Mouse (Mus musculus) large intestine, adult 2 months (tissue): ENCODE data around the gene Selenoi. TPM values are rescaled to one million over a fixed set of nuclear protein-coding genes. Genes with fewer than 3 reads are reported as not detected.
A peak's percentile ranks its signal among the peaks of the same experiment; 100 is the strongest.

ENCODE experiments used
- DNase-seq: peaks from one replicate; pipeline ENCODE4 v3.0.0-alpha.2; 2012; ENCODE audit warnings: low read depth, low spot score
- WGBS: fragments of 180-500 bp; shearing (Covaris S2); methylation state at CpG from one replicate; pipeline ENCODE4 v1.1.7; 2018; 5-methylcytosine and 5-hydroxymethylcytosine counted together
- polyA plus RNA-seq: library from polyadenylated mRNA; depleted of rRNA; stranded (reverse); fragments of >200 nt; gene quantifications from 2 replicates; pipeline ENCODE4 v1.2.3, GENCODE M21; 2012

Selenoi gene
- polyA plus RNA-seq, 1 experiment = 44.8 TPM

DNA sequence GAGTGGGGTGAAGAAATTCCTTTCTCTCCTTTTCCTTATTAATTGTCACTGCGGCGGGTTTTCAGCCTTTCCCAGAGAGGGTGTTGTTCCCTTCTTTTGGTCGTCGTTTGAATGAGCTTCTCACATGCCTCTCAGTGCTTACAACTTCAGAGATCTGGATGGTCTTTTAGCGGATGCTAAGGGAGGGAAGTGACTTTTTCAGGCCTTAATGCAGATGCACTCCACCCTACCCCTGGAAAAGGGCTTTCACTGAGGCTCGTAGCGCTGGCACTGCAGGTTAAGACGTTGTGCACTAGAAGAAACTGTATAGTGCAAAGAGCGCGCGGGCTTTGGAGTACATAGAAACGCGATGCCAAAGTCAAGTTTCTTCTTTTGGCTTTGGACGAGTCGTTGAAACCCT is 661 bp downstream of the Selenoi start:
- no peak for DNase-seq
- 2% methylated on average over 15 of the region's 15 CpGs for WGBS

DNA sequence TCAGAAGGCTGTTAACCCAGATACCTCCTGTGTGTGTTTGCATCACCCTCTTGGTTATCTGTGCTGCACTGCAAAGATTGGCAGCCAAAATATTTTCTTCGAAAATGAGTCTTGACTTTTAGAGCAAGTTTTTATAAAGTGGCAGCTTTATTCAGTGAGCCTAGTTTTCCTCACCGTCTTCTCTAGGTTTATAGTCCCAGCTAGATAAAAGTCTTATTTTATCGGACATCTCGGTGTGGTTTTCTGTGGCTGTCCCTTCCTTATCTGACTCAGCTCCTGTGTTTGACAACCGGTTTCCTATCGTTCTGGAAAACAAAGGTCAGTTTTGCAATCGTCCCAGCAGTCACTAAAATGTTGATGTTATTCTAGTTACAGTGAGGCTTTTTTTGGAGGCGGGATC is 1.6 kb downstream of the Selenoi start:
- WGBS = 15% methylated on average over 8 of the region's 8 CpGs
- DNase-seq = no peak

DNA sequence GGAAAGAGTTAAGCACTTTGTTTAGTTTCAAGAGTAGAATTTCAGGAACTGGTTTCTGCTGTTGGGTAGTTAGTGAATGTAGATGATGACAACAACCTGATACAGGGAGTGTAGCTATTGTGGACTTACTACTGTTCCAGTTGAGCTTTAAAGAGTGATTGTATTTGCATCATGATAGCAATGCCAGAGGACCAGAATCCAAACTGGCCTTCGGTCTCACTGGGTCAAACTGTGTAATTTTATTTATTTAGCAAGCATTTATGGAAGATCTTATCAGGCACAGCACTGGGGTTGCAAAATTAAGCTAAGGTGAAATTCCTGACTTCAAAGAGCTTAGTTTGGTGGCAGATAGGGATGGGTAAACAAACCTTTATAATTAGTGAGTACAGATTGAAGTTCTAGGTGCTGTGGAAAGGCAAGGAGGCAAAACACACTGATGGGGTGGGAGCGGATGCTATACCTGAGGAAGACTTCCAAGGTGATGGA is 3.3 kb downstream of the Selenoi start:
- DNase-seq = no peak
- 48% methylated on average over 2 of the region's 2 CpGs for WGBS

DNA sequence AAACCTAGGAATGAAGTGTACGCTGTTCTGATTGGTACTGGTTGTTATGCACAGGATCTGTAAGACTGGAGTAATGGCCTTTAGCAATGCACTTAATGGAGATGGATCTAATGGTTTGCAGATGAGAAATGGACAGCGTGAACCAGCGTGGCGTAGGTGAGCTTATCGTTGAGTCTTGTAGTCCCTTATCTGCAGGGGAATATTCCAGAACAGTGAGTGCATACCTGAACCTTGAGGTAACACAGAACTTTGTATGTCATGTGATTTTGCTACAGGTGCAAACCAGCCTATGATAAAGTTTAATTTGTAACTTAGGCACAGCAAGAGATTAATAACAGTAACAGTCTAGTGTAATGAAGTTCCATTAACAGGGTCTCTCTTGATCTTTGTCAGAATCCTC is 6.2 kb downstream of the Selenoi start:
- DNase-seq = no peak
- WGBS = 82% methylated on average over 5 of the region's 5 CpGs

DNA sequence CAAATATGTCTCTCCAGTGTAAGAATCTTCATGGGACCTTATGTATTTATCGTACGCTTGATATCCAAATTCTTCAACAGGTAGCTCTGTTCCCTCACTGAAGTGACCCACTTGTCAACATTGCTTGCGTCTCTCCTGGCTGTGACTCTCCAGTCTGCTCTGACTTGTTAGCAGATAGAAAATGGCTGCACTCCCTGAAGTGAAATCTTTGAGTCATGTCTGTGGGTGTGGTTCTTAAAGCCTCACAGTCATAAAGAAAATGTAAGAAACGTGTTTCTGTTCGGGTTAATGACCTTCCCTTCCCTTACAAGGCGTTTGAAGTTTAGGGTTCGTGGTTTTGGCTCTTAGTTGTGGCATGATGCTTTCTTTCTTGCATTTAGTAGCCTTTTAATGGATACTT is 8.2 kb downstream of the Selenoi start:
- 43% methylated on average over 7 of the region's 7 CpGs for WGBS
- DNase-seq = no peak

DNA sequence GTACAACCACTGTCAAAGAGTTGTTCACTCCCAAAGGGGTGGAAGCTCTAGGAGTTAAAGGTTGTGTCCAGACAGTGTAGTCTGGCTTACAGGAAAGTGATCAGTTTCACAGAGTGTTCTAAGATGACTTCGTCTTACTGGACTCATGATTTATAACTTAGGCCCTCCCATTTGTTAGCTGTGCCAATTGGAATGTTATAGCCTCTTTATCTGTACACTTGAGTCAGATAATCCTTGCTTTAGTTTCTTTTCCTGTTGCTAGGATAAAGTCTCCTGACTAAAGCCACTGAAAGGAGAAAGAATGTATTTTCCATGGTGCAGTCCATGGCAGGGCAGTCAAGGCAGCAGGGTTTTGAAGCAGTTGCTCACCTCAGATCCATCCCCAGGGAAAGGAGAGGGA is 10.0 kb downstream of the Selenoi start:
- WGBS = 2% methylated on average over 1 of the region's 1 CpGs

DNA sequence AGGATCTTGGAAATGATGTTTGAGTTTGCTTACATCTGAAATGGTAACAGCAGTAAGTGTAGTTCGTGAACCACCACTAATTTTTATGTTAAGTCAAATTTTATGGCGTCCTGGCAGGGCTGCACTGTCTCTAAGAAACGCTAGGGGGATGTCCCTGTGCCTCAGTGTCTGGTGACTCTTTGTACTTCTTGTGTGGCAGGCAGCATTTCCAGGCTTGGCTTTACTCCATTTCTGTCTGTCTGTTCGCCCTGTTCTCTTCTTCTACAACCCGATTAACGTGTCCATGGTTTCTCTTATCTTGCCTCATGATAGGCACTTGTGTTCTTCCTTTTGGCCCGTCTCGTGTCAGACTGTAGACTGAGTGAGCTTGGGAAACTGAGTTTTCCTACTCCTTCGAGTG is 11.4 kb downstream of the Selenoi start:
- DNase-seq = no peak
- 67% methylated on average over 9 of the region's 9 CpGs for WGBS

More for the DNA sequence above, 10.0 kb downstream of the Selenoi start:
- DNase-seq = peak; percentile 65

DNA sequence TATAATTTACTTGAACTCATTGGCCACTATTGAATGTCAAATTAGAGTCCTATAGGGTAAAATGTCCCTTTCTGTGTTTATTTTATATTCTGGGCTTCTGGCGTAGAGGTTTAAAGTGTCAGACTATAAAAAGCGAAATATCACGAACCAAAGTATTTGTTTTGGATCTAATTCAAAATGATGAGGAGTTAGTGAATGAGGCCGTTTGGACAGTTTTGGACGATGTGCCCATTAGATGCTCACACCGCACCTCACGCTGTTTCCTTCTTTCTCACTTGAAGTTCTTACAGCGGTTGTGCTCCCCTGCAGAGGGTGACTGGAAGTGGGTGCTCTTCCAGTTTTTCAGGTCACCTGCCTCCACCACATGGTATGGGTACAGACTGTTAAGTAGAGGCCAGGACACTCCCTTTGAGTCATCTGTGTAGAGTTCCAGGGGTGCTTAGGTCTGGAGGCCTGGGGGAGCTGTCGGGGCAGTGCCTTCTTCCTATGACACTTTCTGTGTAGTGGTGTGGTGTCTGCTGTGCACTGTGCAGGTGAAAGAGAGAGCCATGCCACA is 13.6 kb downstream of the Selenoi start:
- DNase-seq = no peak
- WGBS = 45% methylated on average over 9 of the region's 9 CpGs

DNA sequence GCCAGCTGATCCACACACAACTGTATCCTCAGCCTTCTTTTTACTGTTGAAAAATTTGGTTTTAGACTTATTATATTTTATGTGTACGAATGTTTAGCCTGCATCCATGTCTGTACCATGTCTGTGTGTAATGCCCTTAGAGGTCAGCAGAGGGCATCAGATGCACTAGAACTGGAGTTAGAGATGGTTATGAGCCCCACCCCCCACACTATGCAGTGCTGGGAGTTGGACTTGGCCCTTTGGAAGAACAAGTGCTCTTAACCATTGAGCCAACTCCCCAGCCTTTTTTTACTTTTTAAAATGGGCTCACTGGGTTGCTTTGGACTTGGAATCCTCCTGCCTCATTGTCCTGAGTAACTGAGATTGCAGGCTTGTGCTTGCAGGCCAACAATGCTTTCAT is 15.3 kb downstream of the Selenoi start:
- WGBS = 98% methylated on average over 1 of the region's 1 CpGs
- DNase-seq = no peak

DNA sequence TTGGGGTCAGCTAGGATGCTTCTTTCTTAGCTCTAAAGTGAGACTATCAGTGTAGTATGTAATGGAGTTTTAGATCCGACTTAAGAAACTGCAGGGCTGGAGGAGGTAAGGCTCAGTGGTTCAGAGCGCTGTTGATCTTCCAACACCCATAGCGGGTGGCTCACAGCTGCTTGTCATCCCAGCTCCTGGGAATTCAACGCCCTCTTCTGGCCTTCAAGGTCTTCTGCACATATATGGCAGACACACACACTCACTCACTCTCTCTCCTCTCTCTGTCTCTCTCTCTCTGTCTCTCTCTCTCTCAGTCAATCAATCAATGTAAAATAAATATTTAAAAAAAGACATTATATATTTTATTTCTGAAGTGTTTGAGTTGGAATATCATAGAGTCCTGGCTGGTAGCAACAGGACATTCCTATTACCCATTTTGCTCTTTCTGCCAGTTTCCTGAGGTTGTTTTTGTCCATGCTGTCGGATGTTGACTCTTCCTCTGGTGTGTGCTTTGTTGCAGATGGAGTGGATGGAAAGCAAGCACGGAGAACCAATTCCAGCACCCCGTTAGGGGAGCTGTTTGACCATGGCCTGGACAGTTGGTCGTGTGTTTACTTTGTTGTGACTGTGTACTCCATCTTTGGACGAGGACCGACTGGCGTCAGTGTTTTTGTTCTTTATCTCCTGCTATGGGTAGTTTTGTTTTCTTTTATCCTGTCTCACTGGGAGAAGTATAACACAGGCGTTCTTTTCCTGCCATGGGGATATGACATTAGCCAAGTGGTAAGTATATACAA is 23.4 kb downstream of the Selenoi start:
- WGBS = 82% methylated on average over 12 of the region's 12 CpGs
- no peak for DNase-seq

DNA sequence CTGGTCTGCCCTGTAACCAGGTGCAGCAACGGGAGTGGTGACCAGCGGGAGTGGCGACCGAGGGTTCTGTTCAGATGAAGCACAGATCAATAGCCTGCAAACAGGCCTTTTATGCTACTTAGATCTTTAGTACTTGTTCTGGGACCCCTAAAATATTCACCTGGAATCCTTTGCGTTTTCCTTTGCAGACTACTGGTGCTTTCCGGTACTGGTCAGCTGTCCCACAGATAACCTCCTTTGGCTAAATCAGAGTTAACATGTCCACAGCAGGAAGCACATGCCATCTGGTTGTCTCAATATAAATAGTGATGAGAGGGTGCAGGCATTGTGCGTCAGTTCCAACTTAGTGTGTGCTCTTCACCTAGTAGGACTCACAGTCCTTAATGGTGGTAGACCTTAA is 26.4 kb downstream of the Selenoi start:
- no peak for DNase-seq
- WGBS = 94% methylated on average over 7 of the region's 7 CpGs

DNA sequence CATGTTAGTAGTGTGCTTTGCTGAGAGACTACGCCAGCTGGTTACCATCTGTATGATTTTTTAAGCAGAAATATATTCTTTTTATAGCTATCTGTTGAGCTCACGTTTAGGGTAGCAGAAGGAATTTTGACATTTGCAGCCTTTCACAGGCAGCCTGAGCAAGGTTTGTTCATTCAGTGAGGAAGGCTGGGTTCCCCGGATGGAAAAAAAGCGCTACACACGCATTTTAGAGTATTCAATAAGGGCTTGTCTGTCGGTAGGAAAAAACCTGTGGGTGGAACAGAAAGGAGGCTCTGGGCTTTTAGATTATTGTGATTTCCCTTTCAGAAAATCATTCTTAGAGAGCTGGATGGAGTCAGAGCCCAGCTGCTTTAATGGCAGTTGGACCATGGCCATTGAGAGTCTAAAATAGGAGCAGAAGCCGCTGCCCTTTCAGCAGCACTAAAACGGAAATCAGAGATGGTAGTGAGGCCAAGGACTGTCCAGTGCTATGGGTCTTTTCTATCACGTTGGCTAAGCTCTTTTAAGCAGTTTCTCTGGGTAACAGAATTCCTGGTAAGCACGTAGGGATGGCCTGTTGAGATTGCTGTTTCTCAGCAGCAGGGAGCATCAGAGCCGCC is 38.3 kb downstream of the Selenoi start:
- 69% methylated on average over 11 of the region's 11 CpGs for WGBS
- DNase-seq = no peak

DNA sequence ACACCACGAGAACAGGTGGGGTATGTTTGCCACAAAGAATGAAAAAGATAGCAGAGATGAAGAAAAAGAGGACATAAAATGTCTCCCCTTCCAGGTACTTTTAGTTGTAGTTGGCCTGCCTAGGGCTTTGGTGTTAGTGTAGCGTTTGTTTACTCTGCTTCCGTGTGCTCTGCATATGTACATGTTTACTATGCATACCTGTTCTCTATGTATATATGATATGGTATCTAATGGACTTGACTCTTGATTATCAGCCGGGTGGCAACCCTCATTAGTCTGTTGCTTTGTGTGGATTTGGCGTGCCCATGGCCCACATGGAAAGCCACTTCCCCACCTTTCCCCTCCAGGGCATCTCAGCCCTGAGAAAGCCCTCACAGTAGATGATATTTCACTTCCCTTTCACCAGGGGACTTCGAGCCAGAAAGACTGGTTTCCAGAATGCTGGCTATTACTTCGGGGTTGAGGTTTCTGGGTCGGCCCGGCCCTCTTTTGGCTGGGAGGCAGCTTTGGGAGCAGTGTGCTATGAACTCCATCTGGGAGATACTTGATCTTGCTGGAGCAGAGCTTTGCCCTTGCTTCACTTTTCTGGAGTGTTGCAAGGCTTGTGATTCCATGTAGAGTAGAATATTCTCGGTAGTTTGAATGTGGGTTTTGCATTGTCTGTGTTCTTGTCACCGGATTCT is 39.4 kb downstream of the Selenoi start:
- no peak for DNase-seq
- 69% methylated on average over 11 of the region's 11 CpGs for WGBS

DNA sequence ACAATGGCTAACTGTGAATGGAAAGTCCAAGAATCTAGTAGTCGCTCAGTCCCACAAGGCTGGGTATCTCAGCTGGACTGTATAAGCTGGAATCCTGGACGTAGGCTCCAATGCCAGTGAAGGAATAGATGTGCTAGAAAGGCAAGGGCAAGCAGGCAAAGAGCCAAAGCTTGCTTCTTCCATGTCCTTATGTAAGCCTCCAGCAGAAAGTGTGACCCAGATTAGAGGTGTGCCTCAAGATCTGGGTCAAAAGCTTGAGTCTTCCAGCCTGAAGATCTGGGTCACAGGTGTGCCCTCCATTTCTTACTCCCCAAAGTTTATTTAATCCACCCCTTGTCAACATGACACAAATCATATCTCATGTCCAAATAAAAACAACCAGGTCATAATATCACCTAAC is 44.0 kb downstream of the Selenoi start:
- DNase-seq = no peak

DNA sequence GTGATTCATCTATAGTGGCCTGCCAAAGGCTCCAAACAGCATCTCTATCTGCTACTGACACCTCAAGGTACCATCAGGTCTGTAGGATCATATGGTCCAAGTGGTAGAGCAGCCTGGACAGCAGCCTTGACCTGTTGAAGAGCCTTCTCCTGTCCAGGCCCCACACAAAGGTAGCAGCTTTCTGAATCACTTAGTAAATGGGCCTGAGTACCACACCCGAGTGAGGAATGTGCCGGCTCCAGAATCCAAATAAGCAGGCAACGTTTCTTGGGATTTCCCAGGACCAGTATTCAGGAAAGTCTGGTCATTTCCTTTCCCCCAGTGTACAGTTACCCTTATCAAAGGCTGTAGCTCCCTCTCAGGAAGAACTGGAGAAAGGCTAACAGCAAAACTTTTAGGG is 46.6 kb downstream of the Selenoi start:
- WGBS = 28% methylated on average over 3 of the region's 3 CpGs

More for the DNA sequence above, 44.0 kb downstream of the Selenoi start:
- WGBS = 89% methylated on average over 2 of the region's 2 CpGs

DNA sequence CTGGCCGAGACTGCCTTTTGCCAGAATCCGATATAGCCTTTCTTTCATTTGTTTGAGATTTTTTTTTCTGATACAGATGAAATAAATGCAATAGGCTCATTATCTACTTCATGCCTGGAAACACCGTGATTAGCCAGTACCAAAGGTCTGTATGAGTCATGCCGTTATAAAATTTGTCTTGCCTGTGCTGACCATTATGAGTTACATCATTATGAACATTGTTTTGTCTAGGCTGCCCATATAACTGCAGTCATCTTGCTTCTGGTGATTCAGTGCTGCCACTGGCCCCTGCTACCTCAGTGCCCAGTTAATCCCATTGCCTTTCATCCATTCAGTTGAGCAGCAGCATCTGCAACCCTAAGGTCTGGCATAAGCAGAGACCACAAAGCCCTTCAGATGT is 47.1 kb downstream of the Selenoi start:
- WGBS = 33% methylated on average over 4 of the region's 4 CpGs
- no peak for DNase-seq

More for the DNA sequence above, 46.6 kb downstream of the Selenoi start:
- DNase-seq = no peak

DNA sequence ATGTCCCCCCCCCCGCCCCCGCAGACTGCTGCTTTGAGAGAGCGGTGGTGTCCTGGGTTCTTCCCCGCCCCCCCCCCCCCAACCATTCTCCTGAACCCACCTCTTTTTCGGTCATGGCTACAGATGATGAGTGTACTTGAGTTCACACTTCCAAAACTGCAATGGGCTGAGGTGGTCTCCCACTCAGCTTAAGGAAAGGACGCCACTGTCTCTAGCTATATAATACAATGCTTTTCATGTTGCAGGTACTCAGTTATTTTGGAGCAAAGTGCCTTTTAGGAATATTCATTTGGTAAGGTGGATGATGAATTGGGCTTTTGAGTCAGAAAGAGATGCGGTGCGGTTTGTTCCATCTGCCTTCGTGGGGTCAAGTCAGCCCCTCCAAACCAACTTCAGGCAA is 48.5 kb downstream of the Selenoi start:
- WGBS = 59% methylated on average over 9 of the region's 9 CpGs
- no peak for DNase-seq

DNA sequence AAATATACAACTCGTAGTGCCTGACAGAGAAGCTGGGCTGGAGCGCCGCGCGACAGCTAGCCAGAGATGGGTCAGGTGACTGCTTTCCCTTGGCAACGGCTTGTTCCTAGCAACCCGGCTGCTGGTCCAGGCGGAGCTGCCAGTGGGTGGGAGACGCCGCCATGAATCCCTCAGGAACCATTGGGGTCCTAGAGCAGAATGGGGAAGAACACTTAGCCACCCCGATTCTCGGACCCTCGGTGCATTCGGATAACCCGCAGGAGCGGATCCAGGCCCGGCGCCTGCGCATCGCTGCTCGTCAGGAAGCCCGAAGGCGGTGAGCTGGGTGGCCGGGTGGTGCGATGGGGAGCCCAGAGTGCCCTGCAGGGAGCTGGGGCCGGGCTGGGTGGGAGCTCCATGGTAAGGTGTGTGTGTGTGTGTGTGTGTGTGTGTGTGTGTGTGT is 48.9 kb downstream of the Selenoi start, which contains the start of gene Drc1:
Gene Drc1 (plus strand): TSS at position 98 of the 442 bp plus-strand sequence.
- no peak for DNase-seq
- WGBS = 29% methylated on average over 26 of the region's 26 CpGs

DNA sequence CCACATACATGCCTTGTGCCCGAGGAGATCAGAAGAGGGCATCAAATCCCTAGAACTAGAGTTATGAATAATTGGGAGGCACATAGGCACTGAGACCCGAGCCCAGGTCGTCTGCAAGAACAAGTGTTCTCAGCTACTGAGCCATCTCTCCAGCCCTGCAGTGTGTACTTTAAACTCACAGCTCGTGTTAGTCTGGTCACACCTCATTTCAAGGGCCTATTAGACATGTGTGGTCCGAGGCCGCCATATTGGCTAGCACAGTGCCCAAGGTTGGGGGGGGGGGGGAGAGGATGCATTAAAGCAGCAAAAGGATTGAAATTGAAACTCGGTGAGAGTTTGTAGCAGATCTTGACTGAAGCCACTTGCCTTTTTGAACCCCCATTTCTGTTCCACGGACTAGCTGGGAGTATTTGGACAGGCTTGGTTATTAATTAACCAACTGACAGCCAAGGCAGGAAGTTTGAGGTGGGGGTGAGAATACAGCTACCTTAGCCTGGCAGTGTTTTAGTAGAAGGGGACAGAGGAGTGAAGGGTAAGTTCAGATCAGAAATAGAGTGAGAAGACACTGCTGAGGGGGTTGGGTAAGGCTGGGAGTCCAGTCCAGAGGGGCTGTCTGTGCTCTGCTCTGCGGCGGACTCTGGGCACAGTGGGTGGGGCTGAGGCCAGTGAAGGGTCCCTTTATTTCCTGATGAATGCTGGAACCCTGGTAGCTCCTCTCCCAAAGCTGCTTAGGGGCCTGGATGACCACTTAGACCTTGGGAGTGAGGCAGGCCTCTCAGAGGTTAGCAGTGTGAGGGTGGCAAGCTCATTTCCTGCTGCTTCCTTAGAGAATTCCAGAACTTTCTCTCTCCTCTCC is 53.8 kb downstream of the Selenoi start:
- WGBS = 35% methylated on average over 10 of the region's 10 CpGs
- no peak for DNase-seq
